8 mouse cellular contexts compared by ENCODE assay signal in genomic region chr1:69106937-69107461, GRCm38 (mm10). TPM values are rescaled to one million over a fixed set of nuclear protein-coding genes. Genes with fewer than 3 reads are reported as not detected.
DNase-seq lines count a peak whose midpoint lies in the region; ATAC-seq and TF ChIP-seq lines count a peak whose summit lies in the region.

No protein-coding gene starts in this region.

- peak overlapping the region; percentile 97 for H3K9ac ChIP-seq in heart, embryonic 12.5 days
- peak overlapping the region; percentile 48 for H3K9ac ChIP-seq in kidney, embryonic 14.5 days (ENCODE audit: low read depth, low read length)
- H3K9ac ChIP-seq in liver, embryonic 13.5 days = no peak overlapping the region

- H3K27ac ChIP-seq in cortical plate, adult 2 months (ENCODE audit: insufficient read depth, low read length) = peak overlapping the region; percentile 53; the same call in 1 of the 2 replicates
- peak overlapping the region; percentile 94 for H3K27ac ChIP-seq in heart, embryonic 12.5 days (ENCODE audit: poor library complexity, severe bottlenecking)
- 0 out of 2 replicates have a peak overlapping the region, but pooled peaks have one; percentile 30 for H3K27ac ChIP-seq in kidney, embryonic 14.5 days (ENCODE audit: low read depth, low read length)
- no peak overlapping the region for H3K27ac ChIP-seq in liver, embryonic 13.5 days

- H3K27me3 ChIP-seq in heart, embryonic 12.5 days (replicated peaks) = no peaks in the 10 kb centered on the region
- peaks cover 48% of the 10 kb centered on the region for H3K27me3 ChIP-seq in kidney, embryonic 14.5 days (ENCODE audit: control insufficient read depth, insufficient read depth, low read length)
- H3K27me3 ChIP-seq in liver, embryonic 13.5 days = peaks cover 64% of the 10 kb centered on the region

- no peaks in the 10 kb centered on the region for H3K36me3 ChIP-seq in heart, embryonic 12.5 days
- no peaks in the 10 kb centered on the region for H3K36me3 ChIP-seq in kidney, embryonic 14.5 days (ENCODE audit: control insufficient read depth, insufficient read depth, low read length)
- no peaks in the 10 kb centered on the region for H3K36me3 ChIP-seq in liver, embryonic 13.5 days

- TF ChIP-seq CTCF in cortical plate, adult 2 months (IDR thresholded peaks at IDR 0.05; ENCODE audit: extremely low read depth, insufficient read depth, low read length) = no peak

- peak; percentile 58 for ATAC-seq in heart, embryonic 12.5 days (ENCODE audit: insufficient number of reproducible peaks, low FRiP score)
- ATAC-seq in kidney, embryonic 14.5 days (ENCODE audit: low FRiP score, low TSS enrichment) = peak; percentile 63
- no peak for ATAC-seq in liver, embryonic 13.5 days (ENCODE audit: low read depth)

- under 1% methylated on average over 35 of the region's 35 CpGs for WGBS in heart, embryonic 12.5 days
- under 1% methylated on average over 35 of the region's 35 CpGs for WGBS in kidney, embryonic 14.5 days
- 1% methylated on average over 33 of the region's 35 CpGs for WGBS in liver, embryonic 13.5 days (ENCODE audit: insufficient replicate concordance)

- H3K9me3 ChIP-seq in heart, embryonic 12.5 days (replicated peaks) = no peaks in the 10 kb centered on the region
- no peaks in the 10 kb centered on the region for H3K9me3 ChIP-seq in kidney, embryonic 14.5 days (ENCODE audit: control insufficient read depth, low read length)
- no peaks in the 10 kb centered on the region for H3K9me3 ChIP-seq in liver, embryonic 13.5 days (replicated peaks)

- no peaks in the 10 kb centered on the region for H3K4me1 ChIP-seq in cortical plate, adult 2 months (ENCODE audit: control insufficient read depth, insufficient read depth, low read length)
- H3K4me1 ChIP-seq in heart, embryonic 12.5 days (replicated peaks) = peaks cover 8% of the 10 kb centered on the region
- H3K4me1 ChIP-seq in kidney, embryonic 14.5 days (ENCODE audit: control insufficient read depth, insufficient read depth, low read length) = 0 out of 2 replicates have a peak, but pooled peaks cover 11% of the 10 kb centered on the region
- peaks cover 6% of the 10 kb centered on the region; the same call in 1 of the 2 replicates for H3K4me1 ChIP-seq in liver, embryonic 13.5 days (replicated peaks)

- peak overlapping the region; percentile 80 for H3K4me2 ChIP-seq in heart, embryonic 12.5 days
- H3K4me2 ChIP-seq in kidney, embryonic 14.5 days (replicated peaks; ENCODE audit: low read depth, low read length) = peak overlapping the region; percentile 83
- H3K4me2 ChIP-seq in liver, embryonic 13.5 days = peak overlapping the region; percentile 76

- DNase-seq in gastrocnemius, adult 18-20 months (ENCODE audit: low spot score) = peak; percentile 3
- DNase-seq in gastrocnemius, postnatal 36 days = no peak
- no peak for DNase-seq in liver, embryonic 13.5 days
- DNase-seq in retina, embryonic 14.5 days (ENCODE audit: low spot score) = peak; percentile 44
- DNase-seq in thymus, postnatal 4 days = no peak

- peak overlapping the region; percentile 91 for H3K4me3 ChIP-seq in cortical plate, adult 2 months (ENCODE audit: insufficient read depth, low read length)
- H3K4me3 ChIP-seq in heart, embryonic 12.5 days = peak overlapping the region; percentile 89
- H3K4me3 ChIP-seq in kidney, embryonic 14.5 days (ENCODE audit: low read length) = peak overlapping the region; percentile 53
- H3K4me3 ChIP-seq in liver, embryonic 13.5 days (replicated peaks) = peak overlapping the region; percentile 55

- intact Hi-C loops in gastrocnemius, postnatal 36 days (cut with DNase I) = no loop called here

- TF ChIP-seq POLR2A in cortical plate, adult 2 months (IDR thresholded peaks at IDR 0.05; ENCODE audit: extremely low read depth, insufficient read depth, low read length) = no peak

RNA-seq across cellular contexts. Expression of gene Erbb4, which starts 0.9 kb away (rescaled TPM):
- under 1 TPM; 0.18 to 0.33 TPM for total RNA-seq in gastrocnemius, adult 18-20 months (2021)
- total RNA-seq in gastrocnemius, postnatal 36 days (2021) = under 1 TPM; 0.23 to 0.42 TPM
- 10.5 and 11.4 TPM in 2 replicates for polyA plus RNA-seq in cortical plate, adult 2 months (2012; rRNA removed)
- 12.8 and 13.6 TPM in 2 replicates for polyA plus RNA-seq in heart, embryonic 12.5 days (2016; fragmentation: Nextera tagmentation; extraction: Ambion mirVana)
- 3.2 and 6.7 TPM in 2 replicates for polyA plus RNA-seq in kidney, embryonic 14.5 days (2014; fragmentation: Nextera tagmentation; extraction: Ambion mirVana)
- polyA plus RNA-seq in liver, embryonic 13.5 days (2015; fragmentation: Nextera tagmentation; extraction: Ambion mirVana) = 0.07 TPM in 1 of 2 replicates, not detected in the other

Comparison
In these comparisons a context has a peak if more than half of its experiments do, and no peak if none do; other contexts are left out.
1. DNase-seq: peak in gastrocnemius, adult 18-20 months (single experiment) and retina, embryonic 14.5 days (single experiment); none in gastrocnemius, postnatal 36 days (0 of 2), liver, embryonic 13.5 days (single experiment) and thymus, postnatal 4 days (single experiment).
2. Peak in every context shown above with its lines, with median percentiles within 50 percentile points of each other: H3K4me3 ChIP-seq and H3K4me2 ChIP-seq.